Mouse (Mus musculus): ENCODE results near the gene Pdxp. TPM values are rescaled to one million over a fixed set of nuclear protein-coding genes. Genes with fewer than 3 reads are reported as not detected.
A peak's percentile ranks its signal among the peaks of the same experiment; 100 is the strongest.

Pdxp gene
- polyA plus RNA-seq, 1 experiment from 2014 or later, result 4.2 TPM

DNA sequence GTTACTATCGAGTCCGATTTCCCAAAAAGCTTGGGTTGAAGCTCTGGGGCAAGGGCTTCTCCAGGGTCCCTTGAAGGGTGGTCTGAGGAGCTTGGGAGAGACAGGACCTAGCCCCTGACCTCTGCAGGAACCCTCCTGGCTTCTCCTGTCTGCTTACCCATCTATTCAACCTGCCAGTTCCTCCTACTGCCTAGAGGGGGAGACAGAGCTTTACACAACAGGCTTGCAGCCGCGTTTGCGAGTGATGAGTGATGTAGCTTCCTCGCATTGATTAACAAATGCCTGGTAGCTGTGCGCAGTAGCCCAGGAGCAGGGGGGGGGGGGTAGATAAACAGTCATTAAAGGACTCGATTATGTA is 1.9 kb downstream of the Pdxp start:
- H3K9me3 ChIP-seq (ENCODE audit: control insufficient read depth), result no peaks in the 10 kb centered on the region
- peaks cover 7% of the 10 kb centered on the region; the same call in 1 of the 2 replicates for H3K27me3 ChIP-seq (replicated peaks; ENCODE audit: control insufficient read depth, insufficient read depth, low read length)
- H3K4me1 ChIP-seq (replicated peaks; ENCODE audit: control insufficient read depth, insufficient read depth, low read length), result 0 out of 2 replicates have a peak, but pooled peaks cover 4% of the 10 kb centered on the region
- no peak overlapping the region for H3K9ac ChIP-seq (ENCODE audit: low read depth, low read length)
- peak; percentile 97 for TF ChIP-seq CTCF (IDR thresholded peaks at IDR 0.05; ENCODE audit: low read depth)
- ATAC-seq, result no peak
- peaks cover 3% of the 10 kb centered on the region for H3K36me3 ChIP-seq (ENCODE audit: control insufficient read depth, insufficient read depth)
- 0 out of 2 replicates have a peak overlapping the region, but pooled peaks have one; percentile 10 for H3K4me2 ChIP-seq (replicated peaks; ENCODE audit: low read depth)
- no peak overlapping the region for H3K4me3 ChIP-seq (ENCODE audit: low read depth, low read length)
- WGBS, result 10% methylated on average over 8 of the region's 8 CpGs
- no peak overlapping the region for H3K27ac ChIP-seq (ENCODE audit: low read depth, low read length)

DNA sequence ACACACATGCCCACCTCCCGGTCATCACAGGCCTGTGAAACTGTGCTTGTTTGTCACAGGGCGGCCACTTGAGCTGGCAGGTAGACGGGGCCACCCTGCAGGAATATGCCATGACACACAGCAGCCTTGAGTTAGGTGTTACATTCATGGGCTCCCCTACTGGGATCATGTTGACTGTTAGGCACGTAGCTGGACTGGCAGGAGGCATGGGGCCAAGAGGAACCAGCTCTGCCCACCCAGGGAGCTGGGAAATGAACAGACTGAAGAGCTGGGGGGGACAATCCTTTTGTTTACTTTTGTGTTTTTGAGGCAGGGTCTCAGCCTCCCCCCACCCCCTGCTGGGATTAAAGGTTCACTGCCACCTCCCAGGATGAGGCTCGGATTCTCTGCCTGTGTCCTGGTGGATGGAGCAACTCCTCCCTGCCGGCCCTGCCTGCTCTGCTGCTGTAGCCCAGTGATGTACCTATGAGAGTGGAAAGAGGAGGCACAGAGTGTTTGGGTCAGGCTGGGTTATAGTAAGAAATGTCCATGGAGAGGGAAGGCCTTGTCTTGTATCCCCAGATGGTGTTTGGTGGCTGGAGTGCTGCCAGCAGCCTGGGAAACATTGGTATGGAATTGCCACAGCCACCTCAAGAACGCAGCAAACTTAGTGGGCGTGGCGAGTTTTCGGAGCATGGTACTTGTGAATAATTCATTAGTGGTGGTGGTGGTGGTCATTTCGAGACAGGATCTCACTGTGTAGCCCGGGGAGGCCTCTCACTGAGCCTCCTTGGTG is 2.5 kb downstream of the Pdxp start:
- H3K9me3 ChIP-seq (ENCODE audit: control insufficient read depth), result no peaks in the 10 kb centered on the region
- no peak overlapping the region for H3K27ac ChIP-seq (ENCODE audit: low read depth, low read length)
- H3K4me2 ChIP-seq (replicated peaks; ENCODE audit: low read depth), result 0 out of 2 replicates have a peak overlapping the region, but pooled peaks have one; percentile 10
- 0 out of 2 replicates have a peak, but pooled peaks cover 4% of the 10 kb centered on the region for H3K4me1 ChIP-seq (replicated peaks; ENCODE audit: control insufficient read depth, insufficient read depth, low read length)
- H3K27me3 ChIP-seq (replicated peaks; ENCODE audit: control insufficient read depth, insufficient read depth, low read length), result peaks cover 7% of the 10 kb centered on the region; the same call in 1 of the 2 replicates
- no peak for TF ChIP-seq CTCF (IDR thresholded peaks at IDR 0.05; ENCODE audit: low read depth)
- no peak overlapping the region for H3K9ac ChIP-seq (ENCODE audit: low read depth, low read length)
- WGBS, result 74% methylated on average over 12 of the region's 12 CpGs
- H3K36me3 ChIP-seq (ENCODE audit: control insufficient read depth, insufficient read depth), result peaks cover 3% of the 10 kb centered on the region
- H3K4me3 ChIP-seq (ENCODE audit: low read depth, low read length), result no peak overlapping the region
- ATAC-seq, result no peak

DNA sequence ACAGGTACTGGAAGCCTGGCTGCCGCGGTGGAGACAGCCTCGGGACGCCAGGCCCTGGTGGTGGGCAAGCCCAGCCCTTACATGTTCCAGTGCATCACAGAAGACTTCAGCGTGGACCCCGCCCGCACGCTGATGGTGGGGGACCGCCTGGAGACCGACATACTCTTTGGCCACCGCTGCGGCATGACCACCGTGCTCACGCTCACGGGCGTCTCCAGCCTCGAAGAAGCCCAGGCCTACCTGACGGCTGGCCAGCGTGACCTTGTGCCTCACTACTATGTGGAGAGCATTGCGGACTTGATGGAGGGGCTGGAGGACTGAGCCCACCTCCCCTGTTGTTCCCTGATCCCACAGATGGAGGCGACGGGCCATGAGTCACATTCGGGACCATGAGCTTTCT is 4.4 kb downstream of the Pdxp start:
- WGBS, result 95% methylated on average over 23 of the region's 23 CpGs
- H3K27ac ChIP-seq (ENCODE audit: low read depth, low read length), result no peak overlapping the region
- no peak for ATAC-seq
- no peak overlapping the region for H3K4me3 ChIP-seq (ENCODE audit: low read depth, low read length)
- H3K36me3 ChIP-seq (ENCODE audit: control insufficient read depth, insufficient read depth), result no peaks in the 10 kb centered on the region; the same call in 1 of the 2 replicates
- H3K9ac ChIP-seq (ENCODE audit: low read depth, low read length), result no peak overlapping the region
- H3K4me1 ChIP-seq (replicated peaks; ENCODE audit: control insufficient read depth, insufficient read depth, low read length), result 0 out of 2 replicates have a peak, but pooled peaks cover 4% of the 10 kb centered on the region
- H3K27me3 ChIP-seq (replicated peaks; ENCODE audit: control insufficient read depth, insufficient read depth, low read length), result peaks cover 7% of the 10 kb centered on the region; the same call in 1 of the 2 replicates
- no peak overlapping the region for H3K4me2 ChIP-seq (replicated peaks; ENCODE audit: low read depth)
- TF ChIP-seq CTCF (IDR thresholded peaks at IDR 0.05; ENCODE audit: low read depth), result no peak
- H3K9me3 ChIP-seq (ENCODE audit: control insufficient read depth), result no peaks in the 10 kb centered on the region

DNA sequence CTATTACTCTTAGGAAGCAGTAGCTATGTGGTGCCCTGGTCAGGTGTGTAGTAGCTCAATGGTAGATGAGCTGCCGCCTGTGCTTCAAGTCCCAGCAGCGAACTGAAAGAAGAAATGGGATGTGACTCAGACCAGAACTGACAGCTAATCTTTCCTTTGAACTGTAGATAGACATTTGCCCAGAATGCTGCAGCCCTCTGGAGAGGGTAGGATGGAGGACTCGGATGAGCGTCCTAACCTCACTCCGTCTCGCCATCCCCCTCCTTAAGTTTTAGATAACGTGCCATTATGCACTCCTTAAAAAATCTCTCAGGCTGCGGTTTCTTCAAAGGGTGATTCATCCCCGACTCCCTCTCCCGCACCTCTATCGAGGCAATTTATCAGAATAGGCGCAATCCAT is 6.2 kb downstream of the Pdxp start:
- no peak for TF ChIP-seq CTCF (IDR thresholded peaks at IDR 0.05; ENCODE audit: low read depth)
- Histone ChIP-seq H3K4me3 (ENCODE audit: low read depth, low read length) (no peak overlapping the region), H3K27me3 (replicated peaks; ENCODE audit: control insufficient read depth, insufficient read depth, low read length) (no peaks in the 10 kb centered on the region), H3K4me2 (replicated peaks; ENCODE audit: low read depth) (no peak overlapping the region), H3K36me3 (ENCODE audit: control insufficient read depth, insufficient read depth) (no peaks in the 10 kb centered on the region; the same call in 1 of the 2 replicates), H3K9ac (ENCODE audit: low read depth, low read length) (no peak overlapping the region), H3K9me3 (ENCODE audit: control insufficient read depth) (no peaks in the 10 kb centered on the region), H3K4me1 (replicated peaks; ENCODE audit: control insufficient read depth, insufficient read depth, low read length) (0 out of 2 replicates have a peak, but pooled peaks cover 2% of the 10 kb centered on the region), H3K27ac (ENCODE audit: low read depth, low read length) (no peak overlapping the region)
- WGBS, result 42% methylated on average over 12 of the region's 12 CpGs
- ATAC-seq, result no peak

DNA sequence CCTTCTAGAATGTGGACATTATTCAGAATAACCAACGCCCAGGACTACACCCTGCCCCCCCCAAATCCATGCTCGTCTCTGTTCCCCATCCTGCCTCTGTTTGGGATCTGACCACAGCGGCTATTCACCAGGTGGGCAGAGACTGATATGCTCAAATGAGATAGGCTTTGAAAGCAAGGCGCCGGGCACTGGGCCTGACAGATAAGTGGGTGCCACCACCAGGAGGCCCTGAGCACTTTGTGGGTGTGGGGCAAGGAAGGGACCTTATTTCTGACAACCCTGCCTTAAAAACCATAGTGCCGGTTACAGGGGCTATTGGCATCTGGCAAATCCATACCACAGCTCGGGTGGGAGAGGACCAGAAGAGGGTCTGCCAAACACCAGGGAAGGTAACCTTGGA is 9.0 kb downstream of the Pdxp start:
- WGBS, result 79% methylated on average over 7 of the region's 7 CpGs

DNA sequence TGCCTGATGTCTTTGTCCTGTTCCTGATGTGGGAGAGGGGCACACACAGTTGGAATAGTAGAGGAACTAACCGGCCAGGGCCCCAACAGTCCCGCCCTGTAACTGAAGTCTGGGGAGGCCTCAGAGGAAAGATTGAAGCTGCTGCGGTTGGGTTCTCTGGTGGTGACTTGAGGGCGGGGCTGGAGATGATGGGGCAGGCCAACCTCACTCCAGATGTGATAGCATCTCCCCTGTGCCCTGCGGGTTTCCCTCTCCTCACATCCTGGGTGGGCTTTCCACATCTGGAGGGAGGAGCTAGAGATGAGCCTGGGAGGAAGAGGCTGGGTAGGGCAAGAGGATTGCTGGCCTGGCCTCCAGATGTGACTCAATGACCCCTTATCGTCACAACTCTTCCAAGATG is 9.9 kb downstream of the Pdxp start:
- Histone ChIP-seq H3K4me2 (replicated peaks; ENCODE audit: low read depth) (no peak overlapping the region), H3K9ac (ENCODE audit: low read depth, low read length) (no peak overlapping the region), H3K36me3 (ENCODE audit: control insufficient read depth, insufficient read depth) (no peaks in the 10 kb centered on the region; the same call in none of the 2 replicates), H3K4me1 (replicated peaks; ENCODE audit: control insufficient read depth, insufficient read depth, low read length) (peaks cover 6% of the 10 kb centered on the region; the same call in 1 of the 2 replicates), H3K27ac (ENCODE audit: low read depth, low read length) (no peak overlapping the region), H3K9me3 (ENCODE audit: control insufficient read depth) (no peaks in the 10 kb centered on the region), H3K4me3 (ENCODE audit: low read depth, low read length) (no peak overlapping the region), H3K27me3 (replicated peaks; ENCODE audit: control insufficient read depth, insufficient read depth, low read length) (no peaks in the 10 kb centered on the region)
- TF ChIP-seq CTCF (IDR thresholded peaks at IDR 0.05; ENCODE audit: low read depth), result no peak
- ATAC-seq, result no peak
- WGBS, result 46% methylated on average over 6 of the region's 6 CpGs

More for the DNA sequence above, 9.0 kb downstream of the Pdxp start:
- TF ChIP-seq CTCF (IDR thresholded peaks at IDR 0.05; ENCODE audit: low read depth), result no peak
- peaks cover 6% of the 10 kb centered on the region; the same call in 1 of the 2 replicates for H3K4me1 ChIP-seq (replicated peaks; ENCODE audit: control insufficient read depth, insufficient read depth, low read length)
- ATAC-seq, result no peak
- no peak overlapping the region for H3K4me2 ChIP-seq (replicated peaks; ENCODE audit: low read depth)
- no peaks in the 10 kb centered on the region for H3K27me3 ChIP-seq (replicated peaks; ENCODE audit: control insufficient read depth, insufficient read depth, low read length)
- no peak overlapping the region for H3K9ac ChIP-seq (ENCODE audit: low read depth, low read length)
- H3K4me3 ChIP-seq (ENCODE audit: low read depth, low read length), result no peak overlapping the region
- no peaks in the 10 kb centered on the region for H3K9me3 ChIP-seq (ENCODE audit: control insufficient read depth)
- H3K36me3 ChIP-seq (ENCODE audit: control insufficient read depth, insufficient read depth), result no peaks in the 10 kb centered on the region; the same call in 1 of the 2 replicates
- no peak overlapping the region for H3K27ac ChIP-seq (ENCODE audit: low read depth, low read length)
